In the genomic region with DNA sequence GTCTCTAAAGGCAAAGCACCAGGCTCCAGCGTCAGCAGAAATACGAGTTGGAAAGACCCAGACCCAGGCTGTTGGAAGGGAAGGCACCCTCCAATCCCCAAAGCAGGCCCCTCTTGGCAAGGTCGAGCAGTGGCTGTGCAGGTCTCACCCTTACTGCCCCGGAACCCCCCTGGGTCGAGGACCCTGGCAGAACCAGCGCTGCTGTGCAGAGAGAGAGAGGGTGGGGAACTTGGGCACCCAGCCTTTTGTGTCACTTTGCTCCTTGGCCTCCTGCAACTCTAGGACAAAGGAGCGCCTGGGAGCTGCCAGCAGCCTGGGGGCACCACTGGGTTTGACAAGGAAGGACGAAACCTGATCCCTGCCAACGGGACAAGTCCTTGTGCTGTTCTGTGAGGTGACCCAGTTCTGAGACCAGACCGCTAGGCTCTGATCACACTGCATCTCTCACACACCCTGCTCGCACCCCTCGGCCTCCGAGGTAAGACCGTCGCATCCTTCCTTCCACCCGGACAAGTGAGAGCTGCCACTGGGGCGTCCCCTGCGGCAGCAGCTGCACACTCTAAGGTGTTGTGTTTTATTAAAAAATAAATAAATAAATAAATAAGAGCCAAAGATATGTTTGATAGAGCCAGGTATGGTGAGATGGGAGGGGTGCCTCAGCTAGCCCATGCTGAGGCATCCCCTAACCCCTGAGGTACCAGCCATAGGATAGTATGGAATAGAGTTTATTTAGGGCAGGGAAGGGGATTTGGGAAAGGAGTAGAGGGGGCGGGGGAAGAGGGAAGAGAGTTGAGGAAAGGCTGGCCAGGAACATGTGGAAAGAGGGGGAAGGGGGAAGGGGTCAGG, we compare ENCODE assay signal across 8 mouse cellular contexts.
A peak's percentile ranks its signal among the peaks of the same experiment; 100 is the strongest.
DNase-seq lines count a peak whose midpoint lies in the region; ATAC-seq and TF ChIP-seq lines count a peak whose summit lies in the region.

No protein-coding gene starts in this region.

- H3K27me3 ChIP-seq in hindbrain, postnatal 0 days (ENCODE audit: insufficient read depth, low read length): no peaks in the 10 kb centered on the region
- no peaks in the 10 kb centered on the region for H3K27me3 ChIP-seq in liver, embryonic 11.5 days (replicated peaks; ENCODE audit: control insufficient read depth, insufficient read depth, low read length)
- H3K27me3 ChIP-seq in midbrain, embryonic 15.5 days (replicated peaks): no peaks in the 10 kb centered on the region

- H3K27ac ChIP-seq in layer of hippocampus, adult 2 months: peak overlapping the region; percentile 89
- peak overlapping the region; percentile 79 for H3K27ac ChIP-seq in hindbrain, postnatal 0 days
- peak overlapping the region; percentile 55; the same call in 1 of the 2 replicates for H3K27ac ChIP-seq in liver, embryonic 11.5 days (ENCODE audit: low read depth, low read length)
- H3K27ac ChIP-seq in midbrain, embryonic 15.5 days: peak overlapping the region; percentile 59; the same call in 1 of the 2 replicates

- H3K9me3 ChIP-seq in hindbrain, postnatal 0 days (ENCODE audit: low read length): no peaks in the 10 kb centered on the region
- no peaks in the 10 kb centered on the region for H3K9me3 ChIP-seq in liver, embryonic 11.5 days (ENCODE audit: control insufficient read depth, low read length)
- no peaks in the 10 kb centered on the region for H3K9me3 ChIP-seq in midbrain, embryonic 15.5 days

- DNase-seq in layer of hippocampus, adult 2 months (ENCODE audit: low spot score in 2 of 2): peak; percentile 32 to 57
- DNase-seq in layer of hippocampus, adult 9-10 months (ENCODE audit: low spot score): no peak
- peak; percentile 51 to 56 for DNase-seq in cerebellum, postnatal 10 days
- DNase-seq in gastrocnemius, postnatal 25 days: peak; percentile 59
- DNase-seq in hindbrain, postnatal 0 days (ENCODE audit: low spot score): peak; percentile 68
- peak; percentile 51 for DNase-seq in liver, embryonic 11.5 days (ENCODE audit: low spot score)
- DNase-seq in thymus, postnatal 36 days: peak; percentile 33

- TF ChIP-seq CTCF in layer of hippocampus, adult 2 months (conservative IDR thresholded peaks at IDR 0.05): peak; percentile 26
- TF ChIP-seq CTCF in hindbrain, postnatal 0 days (IDR thresholded peaks at IDR 0.05; ENCODE audit: low read depth): peak; percentile 32

- H3K4me2 ChIP-seq in hindbrain, postnatal 0 days (ENCODE audit: low read depth, low read length): peak overlapping the region; percentile 45
- H3K4me2 ChIP-seq in liver, embryonic 11.5 days: peak overlapping the region; percentile 56
- peak overlapping the region; percentile 49 for H3K4me2 ChIP-seq in midbrain, embryonic 15.5 days

- peaks cover 10% of the 10 kb centered on the region; the same call in 1 of the 2 replicates for H3K4me1 ChIP-seq in hindbrain, postnatal 0 days (ENCODE audit: insufficient read depth, low read length)
- H3K4me1 ChIP-seq in liver, embryonic 11.5 days (replicated peaks; ENCODE audit: control insufficient read depth, insufficient read depth, low read length): peaks cover 10% of the 10 kb centered on the region; the same call in 1 of the 2 replicates
- H3K4me1 ChIP-seq in midbrain, embryonic 15.5 days: peaks cover 16% of the 10 kb centered on the region

- 17% methylated on average over 19 of the region's 19 CpGs for WGBS in hindbrain, postnatal 0 days
- WGBS in liver, embryonic 11.5 days: 22% methylated on average over 19 of the region's 19 CpGs
- WGBS in midbrain, embryonic 15.5 days: 13% methylated on average over 19 of the region's 19 CpGs

- peak overlapping the region; percentile 26; the same call in 1 of the 2 replicates for H3K4me3 ChIP-seq in layer of hippocampus, adult 2 months
- no peak overlapping the region for H3K4me3 ChIP-seq in hindbrain, postnatal 0 days (ENCODE audit: low read length)
- H3K4me3 ChIP-seq in liver, embryonic 11.5 days (ENCODE audit: low read depth, low read length): peak overlapping the region; percentile 21; the same call in 1 of the 2 replicates
- peak overlapping the region; percentile 14 for H3K4me3 ChIP-seq in midbrain, embryonic 15.5 days

- H3K9ac ChIP-seq in hindbrain, postnatal 0 days (replicated peaks; ENCODE audit: low read length): peak overlapping the region; percentile 33; the same call in 1 of the 2 replicates
- peak overlapping the region; percentile 46 for H3K9ac ChIP-seq in liver, embryonic 11.5 days (ENCODE audit: low read depth, low read length)
- peak overlapping the region; percentile 33; the same call in 1 of the 2 replicates for H3K9ac ChIP-seq in midbrain, embryonic 15.5 days

- peak; percentile 79 for ATAC-seq in hindbrain, postnatal 0 days
- ATAC-seq in liver, embryonic 11.5 days (replicated peaks; ENCODE audit: low FRiP score): peak; percentile 18
- peak; percentile 80 for ATAC-seq in midbrain, embryonic 15.5 days (replicated peaks)

- H3K36me3 ChIP-seq in hindbrain, postnatal 0 days (ENCODE audit: insufficient read depth, low read length): no peaks in the 10 kb centered on the region
- no peaks in the 10 kb centered on the region for H3K36me3 ChIP-seq in liver, embryonic 11.5 days (ENCODE audit: control insufficient read depth, insufficient read depth, low read length)
- no peaks in the 10 kb centered on the region for H3K36me3 ChIP-seq in midbrain, embryonic 15.5 days (replicated peaks)

Comparison
In these comparisons a context has a peak if more than half of its experiments do, and no peak if none do; other contexts are left out.
1. ATAC-seq: peak in every context shown above with its lines; median percentile 80 in midbrain, embryonic 15.5 days; 79 in hindbrain, postnatal 0 days; 18 in liver, embryonic 11.5 days.